Mouse (Mus musculus): ENCODE data around the gene Bcat2. TPM values are rescaled to one million over a fixed set of nuclear protein-coding genes. Genes with fewer than 3 reads are reported as not detected.

Bcat2 gene
- total and polyA plus RNA-seq, 3 experiments, result 13.5 to 65.6 (median 30.9) TPM

DNA sequence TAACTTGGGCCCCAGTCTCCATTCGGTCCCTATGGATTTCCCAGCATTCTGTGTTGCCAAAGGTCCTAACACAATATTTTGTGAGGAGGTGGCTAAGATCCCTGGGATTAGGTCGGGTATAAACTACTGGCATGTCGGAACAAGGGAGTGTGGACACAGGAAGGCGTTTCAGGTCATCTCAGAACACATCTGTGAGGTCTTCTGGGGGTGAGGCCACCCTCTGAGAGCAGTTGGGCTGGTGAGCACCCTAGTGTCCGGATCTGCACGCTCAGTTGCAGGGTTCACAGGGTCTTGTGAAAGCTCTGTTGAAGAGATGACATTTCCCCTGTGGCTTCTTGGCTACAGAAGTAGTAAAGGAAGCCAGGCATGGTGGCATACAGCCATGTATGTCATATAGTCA lies 16.0 kb downstream of the Bcat2 start:
- no peak overlapping the region for H3K9ac ChIP-seq (ENCODE audit: insufficient read depth, low read depth)
- no peaks in the 10 kb centered on the region for H3K79me2 ChIP-seq (replicated peaks; ENCODE audit: control insufficient read depth, extremely low read depth, insufficient read depth, poor library complexity, severe bottlenecking)
- no peak for DNase-seq (ENCODE audit: extremely low read depth)
- H3K4me3 ChIP-seq (replicated peaks in 1 of 3; ENCODE audit: low read depth in 2 of 3, low read length in 2 of 3, poor library complexity in 1 of 3), result no peak overlapping the region
- no peak overlapping the region for H3K4me2 ChIP-seq (ENCODE audit: insufficient read depth, low read depth, poor library complexity, severe bottlenecking)
- H3K36me3 ChIP-seq (replicated peaks in 1 of 2; ENCODE audit: control insufficient read depth in 1 of 2, insufficient read depth in 1 of 2, low read length in 1 of 2), result peaks cover 22 to 73% of the 10 kb centered on the region in 2 experiments
- no peaks in the 10 kb centered on the region for H3K27me3 ChIP-seq (replicated peaks)
- in situ Hi-C loops (cut with MboI; ENCODE audit: low pct_ligation_motif_present, low pct_unique_long_range_greater_than_20kb, low sequenced_read_pairs) (loop anchor here (10.0 kb wide), 1 partner anchor 61 kb away; the partner anchor contains the start of genes Plekha4 and Ppp1r15a), dilution Hi-C loops (cut with MboI; ENCODE audit: extremely low pct_ligation_motif_present, extremely low pct_unique_long_range_greater_than_20kb, low sequenced_read_pairs) (no loop called here)
- TF ChIP-seq GABPA (IDR thresholded peaks at IDR 0.05; ENCODE audit: insufficient replicate concordance, low read depth, low read length) (no peak), KAT2A (IDR thresholded peaks at IDR 0.05; ENCODE audit: insufficient replicate concordance, low read length) (no peak), RCOR1 (conservative IDR thresholded peaks at IDR 0.05; ENCODE audit: low read depth, low read length) (no peak), UBTF (IDR thresholded peaks at IDR 0.05; ENCODE audit: low read depth, low read length) (no peak), JUN (IDR thresholded peaks at IDR 0.05; ENCODE audit: insufficient read depth, low read depth, low read length) (no peak), RAD21 (IDR thresholded peaks at IDR 0.05; ENCODE audit: low read depth, low read length) (no peak), USF1 (IDR thresholded peaks at IDR 0.05; ENCODE audit: low read depth, low read length) (no peak), BHLHE40 (IDR thresholded peaks at IDR 0.05; ENCODE audit: low read depth, low read length) (no peak), ZC3H11A (IDR thresholded peaks at IDR 0.05; ENCODE audit: low read depth, low read length) (no peak), ELF1 (IDR thresholded peaks at IDR 0.05; ENCODE audit: low read depth, low read length) (no peak), NRF1 (IDR thresholded peaks at IDR 0.05; ENCODE audit: low read depth, low read length) (no peak), E2F4 (IDR thresholded peaks at IDR 0.05; ENCODE audit: insufficient replicate concordance, low read depth, low read length) (no peak), MAZ (IDR thresholded peaks at IDR 0.05; ENCODE audit: low read depth, low read length) (no peak), ZNF384 (IDR thresholded peaks at IDR 0.05; ENCODE audit: low read depth, low read length) (no peak), MAFK (IDR thresholded peaks at IDR 0.05; ENCODE audit: insufficient replicate concordance, low read length) (no peak)
- peaks cover 0 to 14% of the 10 kb centered on the region in 2 experiments; a peak in 2 of 4 replicates for H3K4me1 ChIP-seq (ENCODE audit: control insufficient read depth in 1 of 2, insufficient read depth in 2 of 2)
- no peaks in the 10 kb centered on the region for H3K9me3 ChIP-seq (replicated peaks; ENCODE audit: low read length)
- no peak overlapping the region for H3K27ac ChIP-seq (ENCODE audit: insufficient read depth, low read depth)

- TF ChIP-seq RCOR1 (conservative IDR thresholded peaks at IDR 0.05; ENCODE audit: low read depth, low read length), result no peak
- no peak for TF ChIP-seq USF1 (IDR thresholded peaks at IDR 0.05; ENCODE audit: low read depth, low read length)
- TF ChIP-seq NRF1 (IDR thresholded peaks at IDR 0.05; ENCODE audit: low read depth, low read length), result no peak
- no peak for TF ChIP-seq ZNF384 (IDR thresholded peaks at IDR 0.05; ENCODE audit: low read depth, low read length)
- TF ChIP-seq ZC3H11A (IDR thresholded peaks at IDR 0.05; ENCODE audit: low read depth, low read length), result no peak
- no peak for TF ChIP-seq ZKSCAN1 (IDR thresholded peaks at IDR 0.05; ENCODE audit: borderline replicate concordance, low read depth, low read length)
- Histone ChIP-seq H3K27me3 (replicated peaks) (no peaks in the 10 kb centered on the region), H3K4me1 (ENCODE audit: control insufficient read depth in 1 of 2, insufficient read depth in 2 of 2) (peaks cover 0 to 28% of the 10 kb centered on the region in 2 experiments; a peak in 3 of 4 replicates), H3K36me3 (replicated peaks in 1 of 2; ENCODE audit: control insufficient read depth in 1 of 2, insufficient read depth in 1 of 2, low read length in 1 of 2) (peaks cover 22 to 60% of the 10 kb centered on the region in 2 experiments), H3K27ac (ENCODE audit: insufficient read depth, low read depth) (no peak overlapping the region), H3K79me2 (replicated peaks; ENCODE audit: control insufficient read depth, extremely low read depth, insufficient read depth, poor library complexity, severe bottlenecking) (no peaks in the 10 kb centered on the region), H3K4me2 (ENCODE audit: insufficient read depth, low read depth, poor library complexity, severe bottlenecking) (no peak overlapping the region), H3K9me3 (replicated peaks; ENCODE audit: low read length) (no peaks in the 10 kb centered on the region), H3K4me3 (replicated peaks in 1 of 3; ENCODE audit: low read depth in 2 of 3, low read length in 2 of 3, poor library complexity in 1 of 3) (no peak overlapping the region), H3K9ac (ENCODE audit: insufficient read depth, low read depth) (no peak overlapping the region)
- in situ Hi-C loops (cut with MboI; ENCODE audit: low pct_ligation_motif_present, low pct_unique_long_range_greater_than_20kb, low sequenced_read_pairs) (loop anchor here (10.0 kb wide), 1 partner anchor 63 kb away; the partner anchor contains the start of genes Plekha4 and Ppp1r15a), dilution Hi-C loops (cut with MboI; ENCODE audit: extremely low pct_ligation_motif_present, extremely low pct_unique_long_range_greater_than_20kb, low sequenced_read_pairs) (no loop called here)
- no peak for DNase-seq (ENCODE audit: extremely low read depth)
Observed at GRCm38 (mm10) chr7:45587631-45588592, 18.0 kb downstream of the Bcat2 start.
